Mouse (Mus musculus) forebrain, embryonic 12.5 days (tissue): ENCODE results near the gene Kcne1l. TPM values are rescaled to one million over a fixed set of nuclear protein-coding genes. Genes with fewer than 3 reads are reported as not detected.

Experiments
- ATAC-seq: fragments of 200-750 bp; cut with Nextera tagmentation; 2 replicates; pipeline ENCODE4 v1.8.0; 2017; ENCODE audit warnings: moderate TSS enrichment; ENCODE audit not compliant: low FRiP score
- H3K27ac ChIP-seq: fragments of 300-500 bp; sonication (generic); 2 replicates; pipeline ENCODE4 v1.5.1; 2016; ENCODE audit warnings: mild to moderate bottlenecking
- H3K27me3 ChIP-seq: fragments of 300-500 bp; sonication (generic); 2 replicates; pipeline ENCODE4 v1.6.1; 2016; ENCODE audit warnings: mild to moderate bottlenecking
- H3K36me3 ChIP-seq: fragments of 300-500 bp; sonication (generic); replicated peaks from 2 replicates; pipeline ENCODE4 v1.6.1; 2016; ENCODE audit warnings: mild to moderate bottlenecking
- H3K4me1 ChIP-seq: fragments of 300-500 bp; sonication (generic); 2 replicates; pipeline ENCODE4 v1.6.1; 2016
- H3K4me2 ChIP-seq: fragments of 300-500 bp; sonication (generic); 2 replicates; pipeline ENCODE4 v1.6.1; 2016; ENCODE audit warnings: mild to moderate bottlenecking, moderate library complexity
- H3K4me3 ChIP-seq: fragments of 300-500 bp; sonication (generic); replicated peaks from 2 replicates; pipeline ENCODE4 v1.5.1; 2016; ENCODE audit warnings: mild to moderate bottlenecking
- H3K9ac ChIP-seq: fragments of 300-500 bp; sonication (generic); 2 replicates; pipeline ENCODE4 v1.6.1; 2016; ENCODE audit warnings: mild to moderate bottlenecking
- H3K9me3 ChIP-seq: fragments of 300-500 bp; sonication (generic); 2 replicates; pipeline ENCODE4 v1.6.1; 2016
- WGBS: fragments of 180-500 bp; shearing (Covaris S2); methylation state at CpG from one replicate; pipeline ENCODE4 v1.1.7; 2016; 5-methylcytosine and 5-hydroxymethylcytosine counted together
- polyA plus RNA-seq: library from polyadenylated mRNA; unstranded; fragments of >200 nt; fragmentation: Nextera tagmentation; extraction: Ambion mirVana; gene quantifications from 2 replicates; pipeline ENCODE4 v1.2.1, GENCODE M21; 2016

Kcne1l gene
- polyA plus RNA-seq, 1 experiment from 2014 or later, result 14.7 TPM

DNA sequence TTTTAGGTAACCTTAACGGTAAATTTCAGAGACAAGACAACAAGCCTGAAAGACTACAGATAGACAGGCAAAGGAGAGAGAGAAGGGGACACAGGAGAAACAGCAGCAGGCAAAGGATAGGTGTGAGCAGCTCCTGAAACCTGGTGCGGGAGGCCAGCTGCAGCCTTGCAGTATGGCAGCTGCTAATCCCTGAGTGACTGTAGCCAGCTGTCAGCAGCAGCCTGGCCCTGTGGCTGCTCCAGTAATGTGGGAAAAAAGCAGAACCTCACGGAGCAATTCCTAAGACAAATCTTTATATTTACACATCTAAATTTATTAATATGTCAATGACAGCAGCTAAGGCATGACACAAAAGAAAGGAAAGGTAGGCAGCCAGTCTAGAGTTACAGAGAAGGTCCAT lies 29.5 kb downstream of the Kcne1l start:
- Histone ChIP-seq H3K9me3 (no peaks in the 10 kb centered on the region), H3K27ac (no peak overlapping the region), H3K36me3 (no peaks in the 10 kb centered on the region), H3K27me3 (peaks cover 14% of the 10 kb centered on the region; the same call in 1 of the 2 replicates), H3K4me1 (no peaks in the 10 kb centered on the region), H3K4me3 (no peak overlapping the region), H3K4me2 (no peak overlapping the region), H3K9ac (no peak overlapping the region)
- no peak for ATAC-seq
- WGBS, result 58% methylated on average over 3 of the region's 3 CpGs

GRCm38 (mm10) chrX:142276031-142276430 lies 30.1 kb downstream of the Kcne1l start:
- WGBS, result 79% methylated on average over 3 of the region's 3 CpGs
- Histone ChIP-seq H3K36me3 (no peaks in the 10 kb centered on the region), H3K27me3 (peaks cover 15% of the 10 kb centered on the region; the same call in 1 of the 2 replicates)

More at GRCm38 (mm10) chrX:142276031-142276430, 30.1 kb downstream of the Kcne1l start:
- no peak overlapping the region for H3K9ac ChIP-seq
- no peak for ATAC-seq
- no peak overlapping the region for H3K27ac ChIP-seq
- H3K4me2 ChIP-seq, result no peak overlapping the region
- no peaks in the 10 kb centered on the region for H3K9me3 ChIP-seq
- H3K4me1 ChIP-seq, result no peaks in the 10 kb centered on the region
- H3K4me3 ChIP-seq, result no peak overlapping the region

Other genes with a start within 250 kb of the Kcne1l start
- 0.03 and 0.14 TPM in 2 replicates for gene Gucy2f, start 109.4 kb downstream of the Kcne1l start, polyA plus RNA-seq
- gene Nxt2, start 79.5 kb downstream of the Kcne1l start, polyA plus RNA-seq, result 16.5 and 16.6 TPM in 2 replicates
- gene Acsl4, start 84.2 kb upstream of the Kcne1l start, polyA plus RNA-seq, result 18.8 and 19.3 TPM in 2 replicates